Mouse (Mus musculus) liver, embryonic 14.5 days (tissue): Measurements from ENCODE around the gene Spag17. TPM values are rescaled to one million over a fixed set of nuclear protein-coding genes. Genes with fewer than 3 reads are reported as not detected.
"Not testable (repeated sequence)": the region's sequence is repeated elsewhere in the genome, so short reads cannot be mapped to it uniquely, and the experiment has no call there.

Source experiments
- ATAC-seq: fragments of 200-750 bp; cut with Nextera tagmentation; 2 replicates; pipeline ENCODE4 v1.8.0; 2017; ENCODE audit warnings: moderate number of reproducible peaks, mild to moderate bottlenecking, moderate library complexity; ENCODE audit not compliant: insufficient read depth
- DNase-seq, 3 experiments: peaks; one replicate each; pipeline ENCODE4 v3.0.0-alpha.2; 2012 to 2013; ENCODE audit warnings: low read depth in 3 of 3, low spot score in 3 of 3
- H3K27ac ChIP-seq: fragments of 300-500 bp; sonication (generic); 2 replicates; pipeline ENCODE4 v1.5.1; 2014; ENCODE audit warnings: moderate library complexity, mild to moderate bottlenecking, control low read depth, inconsistent platforms
- H3K27me3 ChIP-seq: fragments of 300-500 bp; sonication (generic); 2 replicates; pipeline ENCODE4 v1.6.1; 2014; ENCODE audit warnings: mild to moderate bottlenecking, low read length, moderate library complexity; ENCODE audit not compliant: control insufficient read depth, insufficient read depth
- H3K36me3 ChIP-seq: fragments of 300-500 bp; sonication (generic); replicated peaks from 2 replicates; pipeline ENCODE4 v1.6.1; 2014; ENCODE audit warnings: low read depth; ENCODE audit not compliant: control insufficient read depth, insufficient read depth
- H3K4me1 ChIP-seq, 2 experiments: fragments of 200-500 bp in 1 of 2; fragments of 300-500 bp in 1 of 2; sonication (generic) in 1 of 2; replicated peaks; 2 replicates each; pipeline ENCODE4 v1.6.1; 2012 to 2014; ENCODE audit warnings: antibody characterized with exemption in 1 of 2, inconsistent platforms in 1 of 2, low read length in 1 of 2; ENCODE audit not compliant: control insufficient read depth in 2 of 2, insufficient read depth in 2 of 2
- H3K4me2 ChIP-seq: fragments of 300-500 bp; sonication (generic); 2 replicates; pipeline ENCODE4 v1.6.1; 2014; ENCODE audit warnings: low read depth, mild to moderate bottlenecking, control low read depth, moderate library complexity
- H3K4me3 ChIP-seq, 2 experiments: fragments of 200-500 bp in 1 of 2; fragments of 300-500 bp in 1 of 2; sonication (generic) in 1 of 2; 2 replicates each; pipeline ENCODE4 v1.5.1; 2012 to 2014; ENCODE audit warnings: low read depth in 2 of 2, low read length in 2 of 2, mild to moderate bottlenecking in 2 of 2, control low read depth in 1 of 2, inconsistent platforms in 1 of 2, moderate library complexity in 1 of 2; ENCODE audit not compliant: insufficient read depth in 1 of 2
- H3K9ac ChIP-seq: fragments of 300-500 bp; sonication (generic); replicated peaks from 2 replicates; pipeline ENCODE4 v1.6.1; 2014; ENCODE audit warnings: mild to moderate bottlenecking, control low read depth, moderate library complexity
- H3K9me3 ChIP-seq: fragments of 300-500 bp; sonication (generic); 2 replicates; pipeline ENCODE4 v1.6.1; 2016; ENCODE audit warnings: low read length, mixed read lengths; ENCODE audit not compliant: control insufficient read depth
- CTCF ChIP-seq: IDR thresholded peaks from 2 replicates; pipeline ENCODE4 v1.5.1; 2016; ENCODE audit warnings: antibody characterized with exemption, low read depth, control low read depth
- EP300 ChIP-seq: IDR thresholded peaks from 2 replicates; pipeline ENCODE4 v1.6.1; 2016; ENCODE audit warnings: antibody characterized with exemption, low read depth
- WGBS: fragments of 180-500 bp; shearing (Covaris S2); extraction: QIAGEN DNeasy Blood & Tissue Kit; methylation state at CpG from one replicate; pipeline ENCODE4 v1.1.7; 2014; ENCODE audit not compliant: insufficient replicate concordance; 5-methylcytosine and 5-hydroxymethylcytosine counted together
- polyA plus RNA-seq, 2 experiments: library from polyadenylated mRNA; depleted of rRNA in 1 of 2; stranded (reverse) in 1 of 2; unstranded in 1 of 2; fragments of >200 nt; fragmentation: Nextera tagmentation in 1 of 2; extraction: Ambion mirVana in 1 of 2; gene quantifications; 2 replicates each; pipeline versions ENCODE4 v1.2.1 to v1.2.3; 2012 to 2014

Spag17 gene
- polyA plus RNA-seq, 2 experiments = 0.02 to 0.09 TPM

DNA sequence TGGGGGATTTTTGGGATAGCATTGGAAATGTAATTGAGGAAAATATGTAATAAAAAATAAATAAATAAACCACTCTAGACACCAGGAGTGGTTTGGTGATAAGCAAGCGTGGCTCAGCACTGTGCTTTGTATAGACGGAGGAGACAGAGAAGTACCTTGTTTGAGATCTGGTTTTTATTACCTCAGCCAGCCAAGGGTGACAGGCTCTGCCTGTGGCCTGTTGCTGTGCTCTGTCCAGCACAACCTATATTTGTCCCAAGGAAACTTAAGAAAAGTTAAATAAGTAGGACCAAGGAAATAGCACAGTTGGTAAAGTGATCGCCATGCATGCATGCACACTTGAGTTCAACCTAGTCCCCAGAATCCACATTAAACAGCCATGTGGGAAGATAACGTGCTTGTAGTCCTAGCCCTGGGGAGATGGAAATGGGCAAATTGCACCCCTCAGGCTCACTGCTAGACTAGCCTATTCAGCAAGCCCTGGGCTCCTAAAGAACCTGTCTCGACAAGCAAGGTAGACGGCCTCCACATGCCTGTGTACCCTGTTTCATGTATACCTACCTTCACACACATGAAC lies 1.1 kb upstream of the Spag17 start:
- no peak for TF ChIP-seq CTCF
- no peak for TF ChIP-seq EP300
- no peaks in the 10 kb centered on the region for H3K4me1 ChIP-seq
- DNase-seq = no peak
- H3K36me3 ChIP-seq = no peaks in the 10 kb centered on the region
- H3K27ac ChIP-seq = no peak overlapping the region
- H3K4me3 ChIP-seq = no peak overlapping the region
- H3K4me2 ChIP-seq = no peak overlapping the region
- no peak overlapping the region for H3K9ac ChIP-seq
- no peaks in the 10 kb centered on the region for H3K27me3 ChIP-seq
- H3K9me3 ChIP-seq = no peaks in the 10 kb centered on the region
- 70% methylated on average over 6 of the region's 6 CpGs for WGBS
- no peak for ATAC-seq

DNA sequence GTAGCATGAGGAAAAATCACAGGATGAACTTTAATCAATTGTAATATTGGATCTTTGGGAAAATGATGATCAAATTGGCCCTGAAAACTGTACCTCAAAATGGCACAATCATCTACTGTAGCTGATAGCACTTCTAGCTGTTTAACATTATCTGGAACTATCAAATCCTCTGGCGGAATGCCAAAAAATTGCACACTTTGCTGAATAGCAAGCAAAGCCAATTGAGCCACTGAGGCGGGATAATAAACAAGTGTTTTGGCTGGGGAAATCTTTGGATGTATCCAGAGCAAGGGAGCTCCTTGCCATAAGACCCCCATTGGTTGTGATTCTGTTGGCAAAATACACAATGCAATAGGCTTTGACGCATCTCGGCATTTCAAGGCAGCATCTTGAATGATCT lies 9.5 kb downstream of the Spag17 start:
- H3K36me3 ChIP-seq, H3K27ac ChIP-seq, H3K4me3 ChIP-seq, H3K27me3 ChIP-seq, H3K9me3 ChIP-seq, DNase-seq, H3K4me1 ChIP-seq, ATAC-seq, H3K4me2 ChIP-seq, H3K9ac ChIP-seq: not testable (repeated sequence)
- WGBS = 81% methylated on average over 4 of the region's 4 CpGs

DNA sequence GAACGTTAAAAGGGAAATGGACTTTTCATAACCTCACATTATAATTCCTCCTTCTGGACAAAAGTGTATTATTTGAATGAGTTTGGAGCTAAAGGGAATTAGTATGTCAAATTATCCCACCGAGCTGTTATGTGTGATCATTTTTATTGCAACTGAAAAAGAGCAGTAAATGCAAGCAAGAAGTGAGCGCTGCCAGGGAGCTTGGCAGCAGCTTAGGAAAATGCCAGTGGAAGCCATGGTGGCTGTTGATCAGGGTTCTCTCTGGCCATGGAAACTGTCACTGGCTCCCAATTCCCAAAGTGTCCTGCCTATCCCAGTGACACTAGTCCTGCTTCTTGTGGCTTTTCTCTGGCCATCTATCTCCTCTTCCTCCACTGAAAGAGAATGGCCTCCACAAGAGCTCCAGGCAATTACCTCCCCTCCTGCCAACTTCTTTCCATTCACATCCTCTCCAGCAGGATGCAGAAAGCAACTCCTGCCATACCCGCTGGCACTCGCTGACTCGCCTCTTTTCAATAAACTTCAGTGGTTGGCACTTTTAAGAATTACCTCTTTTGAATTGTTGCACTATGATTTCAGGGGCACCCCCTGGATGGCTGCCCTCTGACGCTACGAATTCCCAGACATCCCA lies 28.7 kb downstream of the Spag17 start:
- WGBS = 66% methylated on average over 8 of the region's 8 CpGs
- H3K4me2 ChIP-seq = no peak overlapping the region
- no peak for ATAC-seq

DNA sequence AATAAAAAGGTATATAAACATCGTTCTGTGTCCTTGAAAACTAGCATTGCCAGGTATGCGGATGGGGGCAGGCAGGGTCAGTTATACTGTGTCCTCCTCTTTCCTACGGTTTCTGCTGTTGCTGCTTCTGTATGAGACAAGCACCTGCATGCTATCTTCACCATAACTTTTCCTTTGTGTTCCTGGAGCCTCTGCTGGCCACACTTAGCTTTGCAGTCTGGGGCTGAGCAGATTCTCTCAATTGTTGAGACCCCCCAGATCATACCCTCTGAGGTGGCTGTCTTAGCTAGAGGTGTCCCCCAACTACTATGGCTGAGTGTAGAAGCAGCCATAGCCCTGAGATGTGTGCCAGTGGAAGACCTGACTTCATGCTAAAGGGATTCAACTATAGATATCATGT lies 37.7 kb downstream of the Spag17 start:
- Histone ChIP-seq H3K4me2 (no peak overlapping the region), H3K36me3 (no peaks in the 10 kb centered on the region), H3K27me3 (no peaks in the 10 kb centered on the region), H3K27ac (no peak overlapping the region), H3K9ac (no peak overlapping the region), H3K4me1 (no peaks in the 10 kb centered on the region), H3K4me3 (no peak overlapping the region), H3K9me3 (no peaks in the 10 kb centered on the region)
- DNase-seq (no peak), ATAC-seq (no peak)
- TF ChIP-seq EP300 (no peak), CTCF (no peak)
- WGBS = 59% methylated on average over 3 of the region's 3 CpGs

More for the DNA sequence above, 28.7 kb downstream of the Spag17 start:
- Histone ChIP-seq H3K27me3 (no peaks in the 10 kb centered on the region), H3K9ac (no peak overlapping the region), H3K4me1 (no peaks in the 10 kb centered on the region), H3K9me3 (no peaks in the 10 kb centered on the region), H3K27ac (no peak overlapping the region), H3K36me3 (no peaks in the 10 kb centered on the region), H3K4me3 (no peak overlapping the region)
- no peak for TF ChIP-seq EP300
- TF ChIP-seq CTCF = no peak
- DNase-seq = no peak

DNA sequence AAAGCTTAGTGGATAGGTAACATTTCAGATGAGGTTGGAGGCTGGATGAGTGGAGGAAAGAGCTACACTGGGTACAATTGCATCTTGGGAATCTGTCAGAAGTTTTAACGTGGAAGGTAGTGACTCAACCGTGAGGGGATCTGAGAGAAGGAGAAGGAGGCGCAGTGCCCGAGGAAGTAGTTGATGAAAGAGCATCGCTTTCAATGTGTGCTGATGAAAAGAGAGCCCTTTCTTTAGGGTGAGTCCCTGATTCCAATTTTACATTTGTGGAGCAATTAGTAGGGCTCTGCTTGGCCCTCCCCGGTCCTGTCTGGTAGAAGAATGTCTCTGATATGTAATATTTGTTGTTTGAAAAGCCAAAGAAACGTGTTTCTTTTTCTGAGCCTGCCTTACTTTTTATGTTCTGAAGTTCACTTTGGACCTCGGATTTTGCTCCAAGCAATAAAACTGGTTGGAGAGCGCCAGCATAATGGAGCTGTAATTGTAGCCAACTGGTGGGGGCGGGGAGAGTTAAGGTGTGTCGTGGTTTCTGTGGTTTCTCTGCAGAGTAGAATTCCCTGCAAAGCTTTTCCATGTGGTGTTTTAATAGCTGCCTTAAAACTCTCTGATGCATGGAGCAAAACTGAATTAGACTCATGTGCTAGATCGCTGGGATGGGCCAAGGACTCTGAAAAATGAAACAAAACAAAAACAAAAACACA lies 45.9 kb downstream of the Spag17 start:
- WGBS = 52% methylated on average over 12 of the region's 12 CpGs
- no peak for DNase-seq

More for the DNA sequence above, 45.9 kb downstream of the Spag17 start:
- Histone ChIP-seq H3K9me3 (no peaks in the 10 kb centered on the region), H3K4me3 (no peak overlapping the region), H3K36me3 (no peaks in the 10 kb centered on the region), H3K4me2 (no peak overlapping the region), H3K27me3 (no peaks in the 10 kb centered on the region), H3K9ac (no peak overlapping the region), H3K4me1 (no peaks in the 10 kb centered on the region), H3K27ac (no peak overlapping the region)
- ATAC-seq = no peak
- no peak for TF ChIP-seq CTCF
- no peak for TF ChIP-seq EP300
